Mouse (Mus musculus): ENCODE measurements around the gene Usp37.

DNA sequence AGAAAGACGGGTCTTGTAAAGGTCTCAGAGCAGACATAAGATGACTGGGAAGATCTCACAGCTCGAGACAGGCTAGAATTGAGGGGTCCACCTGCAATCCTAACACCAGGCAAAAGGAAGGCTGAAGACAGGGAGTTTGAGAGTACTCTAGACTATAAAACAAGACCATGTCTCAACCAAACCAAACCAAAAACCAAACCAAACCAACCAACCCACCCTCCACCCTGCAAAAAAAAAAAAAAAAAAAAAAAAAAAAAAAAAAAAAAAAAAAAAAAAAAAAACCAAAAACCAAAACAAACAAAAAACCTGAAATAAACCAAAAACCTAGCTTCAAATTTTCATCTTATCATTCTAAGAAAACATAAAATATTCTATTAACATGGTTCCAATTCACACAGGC is 99.5 kb downstream of the Usp37 start:
- TF ChIP-seq CTCF (IDR thresholded peaks at IDR 0.05) (no peak), EP300 (IDR thresholded peaks at IDR 0.05) (no peak)

All from lung, postnatal 0 days (tissue).